Mouse (Mus musculus): Measurements from ENCODE around the gene Dffa. TPM values are rescaled to one million over a fixed set of nuclear protein-coding genes. Genes with fewer than 3 reads are reported as not detected.
A peak's percentile ranks its signal among the peaks of the same experiment; 100 is the strongest.

Gene Dffa
- polyA plus RNA-seq, 1 experiment from 2014 or later = 43.4 TPM

- no peak for DNase-seq (ENCODE audit: low spot score)
- H3K4me3 ChIP-seq = no peak overlapping the region
- 0 out of 2 replicates have a peak, but pooled peaks cover under 1% of the 10 kb centered on the region for H3K27me3 ChIP-seq (ENCODE audit: insufficient read depth, poor library complexity, severe bottlenecking)
- H3K9me3 ChIP-seq = no peaks in the 10 kb centered on the region
- H3K4me1 ChIP-seq = peaks cover 10% of the 10 kb centered on the region; the same call in 1 of the 2 replicates
- WGBS = 78% methylated on average over 8 of the region's 8 CpGs
- no peak overlapping the region for H3K27ac ChIP-seq
- no peaks in the 10 kb centered on the region for H3K36me3 ChIP-seq
Measured at GRCm38 (mm10) chr4:149138515-149138914, 34.6 kb downstream of the Dffa start.

- Histone ChIP-seq H3K27me3 (ENCODE audit: insufficient read depth, poor library complexity, severe bottlenecking) (0 out of 2 replicates have a peak, but pooled peaks cover 3% of the 10 kb centered on the region), H3K36me3 (no peaks in the 10 kb centered on the region), H3K4me1 (peaks cover 10% of the 10 kb centered on the region), H3K4me3 (no peak overlapping the region), H3K27ac (no peak overlapping the region), H3K9me3 (no peaks in the 10 kb centered on the region)
- 27% methylated on average over 4 of the region's 4 CpGs for WGBS
- DNase-seq (ENCODE audit: low spot score) = no peak
Measured at GRCm38 (mm10) chr4:149143594-149143993, 39.6 kb downstream of the Dffa start.

- Histone ChIP-seq H3K4me3 (no peak overlapping the region), H3K27ac (no peak overlapping the region), H3K4me1 (peaks cover 10% of the 10 kb centered on the region), H3K27me3 (ENCODE audit: insufficient read depth, poor library complexity, severe bottlenecking) (0 out of 2 replicates have a peak, but pooled peaks cover 3% of the 10 kb centered on the region), H3K36me3 (peaks cover 3% of the 10 kb centered on the region), H3K9me3 (no peaks in the 10 kb centered on the region)
- DNase-seq (ENCODE audit: low spot score) = peak; percentile 91
- WGBS = 1% methylated on average over 3 of the region's 3 CpGs
Measured at GRCm38 (mm10) chr4:149144459-149144858, 40.5 kb downstream of the Dffa start.

GRCm38 (mm10) chr4:149145151-149145550 is 41.2 kb downstream of the Dffa start:
- no peak for DNase-seq (ENCODE audit: low spot score)
- 73% methylated on average over 4 of the region's 4 CpGs for WGBS

DNA sequence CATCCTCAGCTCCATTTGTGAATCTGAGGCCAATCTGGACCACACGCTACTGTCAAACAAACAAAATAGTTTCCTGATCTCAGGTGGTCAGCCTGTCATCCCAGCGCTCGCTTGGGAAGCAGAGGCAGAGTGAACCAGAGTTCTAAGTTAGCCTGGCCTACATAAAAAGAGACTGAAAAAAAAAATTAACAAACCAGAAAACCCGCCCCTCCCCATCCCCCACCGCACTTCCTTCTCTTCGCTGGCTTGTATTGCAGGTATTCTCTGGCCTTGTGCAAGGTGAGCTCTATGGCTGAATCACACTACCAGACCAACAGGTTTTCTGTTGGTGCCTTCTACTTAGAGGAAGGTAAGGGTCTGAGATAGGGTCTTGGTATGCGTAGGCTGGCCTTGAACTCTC is 43.6 kb downstream of the Dffa start:
- Histone ChIP-seq H3K27me3 (ENCODE audit: insufficient read depth, poor library complexity, severe bottlenecking) (0 out of 2 replicates have a peak, but pooled peaks cover 3% of the 10 kb centered on the region), H3K36me3 (peaks cover 34% of the 10 kb centered on the region), H3K27ac (no peak overlapping the region), H3K9me3 (no peaks in the 10 kb centered on the region), H3K4me3 (no peak overlapping the region), H3K4me1 (peaks cover 10% of the 10 kb centered on the region)
- 77% methylated on average over 7 of the region's 7 CpGs for WGBS
- no peak for DNase-seq (ENCODE audit: low spot score)

More at GRCm38 (mm10) chr4:149145151-149145550, 41.2 kb downstream of the Dffa start:
- no peaks in the 10 kb centered on the region for H3K9me3 ChIP-seq
- 0 out of 2 replicates have a peak, but pooled peaks cover 3% of the 10 kb centered on the region for H3K27me3 ChIP-seq (ENCODE audit: insufficient read depth, poor library complexity, severe bottlenecking)
- peaks cover 10% of the 10 kb centered on the region for H3K36me3 ChIP-seq
- peaks cover 10% of the 10 kb centered on the region for H3K4me1 ChIP-seq
- H3K4me3 ChIP-seq = no peak overlapping the region
- no peak overlapping the region for H3K27ac ChIP-seq

GRCm38 (mm10) chr4:149148084-149148483 is 44.1 kb downstream of the Dffa start:
- H3K27me3 ChIP-seq (ENCODE audit: insufficient read depth, poor library complexity, severe bottlenecking) = 0 out of 2 replicates have a peak, but pooled peaks cover 3% of the 10 kb centered on the region
- peaks cover 10% of the 10 kb centered on the region for H3K4me1 ChIP-seq
- no peak overlapping the region for H3K27ac ChIP-seq
- DNase-seq (ENCODE audit: low spot score) = no peak
- H3K9me3 ChIP-seq = no peaks in the 10 kb centered on the region
- H3K36me3 ChIP-seq = peaks cover 39% of the 10 kb centered on the region
- WGBS = 66% methylated on average over 4 of the region's 4 CpGs
- no peak overlapping the region for H3K4me3 ChIP-seq

DNA sequence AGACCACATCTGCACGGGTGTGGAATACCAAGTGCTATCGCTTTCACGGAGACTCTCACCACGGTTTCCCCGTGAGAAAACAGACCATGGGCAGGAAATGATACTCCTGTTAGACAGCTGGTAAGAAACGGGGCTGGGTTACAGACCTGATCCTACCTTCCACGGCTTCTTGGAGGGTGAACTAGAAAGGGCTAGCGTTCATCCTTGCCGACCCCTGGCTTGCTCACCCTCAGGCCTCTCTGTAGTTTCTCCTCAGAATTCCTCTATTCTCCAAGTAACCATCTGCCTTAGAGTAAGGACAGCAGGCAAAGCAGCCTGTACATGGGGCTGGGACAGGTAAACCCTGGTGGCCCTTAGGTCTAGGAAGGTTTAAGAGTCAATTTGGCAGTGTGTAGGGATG is 45.2 kb downstream of the Dffa start:
- H3K4me1 ChIP-seq = peaks cover 10% of the 10 kb centered on the region
- H3K9me3 ChIP-seq = no peaks in the 10 kb centered on the region
- no peak for DNase-seq (ENCODE audit: low spot score)
- no peak overlapping the region for H3K4me3 ChIP-seq
- H3K27ac ChIP-seq = no peak overlapping the region
- no peaks in the 10 kb centered on the region for H3K27me3 ChIP-seq (ENCODE audit: insufficient read depth, poor library complexity, severe bottlenecking)
- peaks cover 50% of the 10 kb centered on the region for H3K36me3 ChIP-seq
- WGBS = 94% methylated on average over 9 of the region's 9 CpGs

DNA sequence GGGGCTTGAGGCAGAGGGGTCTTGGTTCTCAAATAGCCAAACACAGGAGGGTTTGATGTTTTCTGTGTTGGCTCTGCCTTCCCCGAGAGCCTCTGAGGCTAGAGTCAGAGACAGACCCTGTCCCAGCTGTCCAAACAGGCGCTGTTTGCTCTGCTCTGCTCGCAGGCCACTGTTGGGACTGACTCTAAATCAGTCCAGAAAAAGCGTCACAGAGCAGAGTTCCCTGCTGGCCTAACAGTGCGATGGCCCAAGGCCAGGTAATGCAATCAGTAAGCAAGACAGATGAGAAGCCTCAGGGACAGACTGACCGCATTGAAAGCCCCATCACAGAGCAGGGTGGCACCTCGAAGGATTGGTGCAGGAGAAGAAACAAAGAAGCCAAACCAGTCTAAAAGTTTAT is 45.7 kb downstream of the Dffa start:
- H3K9me3 ChIP-seq = no peaks in the 10 kb centered on the region
- H3K4me3 ChIP-seq = no peak overlapping the region
- no peak overlapping the region for H3K27ac ChIP-seq
- WGBS = 76% methylated on average over 7 of the region's 7 CpGs
- no peak for DNase-seq (ENCODE audit: low spot score)
- no peaks in the 10 kb centered on the region for H3K27me3 ChIP-seq (ENCODE audit: insufficient read depth, poor library complexity, severe bottlenecking)
- H3K4me1 ChIP-seq = peaks cover 10% of the 10 kb centered on the region
- peaks cover 55% of the 10 kb centered on the region for H3K36me3 ChIP-seq

DNA sequence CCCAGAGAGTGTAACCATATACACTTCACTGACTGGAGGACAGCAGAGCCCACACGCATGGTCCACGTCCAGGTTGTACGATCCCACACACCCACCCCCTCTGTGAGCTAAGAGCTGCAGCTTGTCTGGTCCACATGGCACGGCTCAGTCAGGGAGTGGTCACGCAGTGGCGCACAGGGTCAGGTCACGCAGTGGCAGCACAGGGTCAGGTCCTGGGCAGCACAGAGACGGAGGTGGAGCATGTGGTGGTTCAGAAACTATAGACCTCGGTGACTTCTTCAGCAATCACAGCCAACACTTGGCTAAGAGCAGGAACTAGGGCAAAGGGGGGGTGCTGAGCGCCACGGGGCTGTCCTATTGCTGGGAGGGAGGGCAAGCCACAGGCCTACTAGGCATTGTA is 46.3 kb downstream of the Dffa start:
- Histone ChIP-seq H3K9me3 (no peaks in the 10 kb centered on the region), H3K4me3 (no peak overlapping the region)

DNA sequence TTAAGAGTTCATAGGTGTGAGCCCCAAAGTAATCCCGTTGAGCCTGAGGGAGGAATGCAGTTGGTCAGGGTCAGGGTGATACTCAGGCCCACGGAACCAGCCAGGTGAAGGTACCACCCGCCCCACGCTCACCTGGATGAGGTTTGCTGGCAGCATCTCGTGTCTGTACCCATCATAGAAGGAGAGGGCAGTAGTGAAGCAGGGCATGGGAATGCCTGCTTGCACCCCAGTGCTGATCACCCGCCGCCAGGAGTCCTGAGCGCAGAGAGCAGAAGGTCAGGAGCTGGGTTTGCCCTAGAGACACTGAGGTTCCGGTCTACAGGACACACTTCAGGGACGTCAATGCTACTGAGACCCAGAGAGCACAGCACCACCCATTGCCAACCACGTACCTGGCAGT is 46.8 kb downstream of the Dffa start:
- WGBS = 91% methylated on average over 11 of the region's 11 CpGs
- Histone ChIP-seq H3K27me3 (ENCODE audit: insufficient read depth, poor library complexity, severe bottlenecking) (no peaks in the 10 kb centered on the region), H3K4me3 (no peak overlapping the region), H3K4me1 (peaks cover 10% of the 10 kb centered on the region), H3K9me3 (no peaks in the 10 kb centered on the region), H3K27ac (no peak overlapping the region), H3K36me3 (peaks cover 66% of the 10 kb centered on the region)
- no peak for DNase-seq (ENCODE audit: low spot score)

More for the DNA sequence above, 46.3 kb downstream of the Dffa start:
- Histone ChIP-seq H3K4me1 (peaks cover 10% of the 10 kb centered on the region), H3K36me3 (peaks cover 61% of the 10 kb centered on the region), H3K27ac (no peak overlapping the region), H3K27me3 (ENCODE audit: insufficient read depth, poor library complexity, severe bottlenecking) (no peaks in the 10 kb centered on the region)
- 92% methylated on average over 11 of the region's 11 CpGs for WGBS
- no peak for DNase-seq (ENCODE audit: low spot score)

GRCm38 (mm10) chr4:149154859-149155258 is 50.9 kb downstream of the Dffa start:
- no peaks in the 10 kb centered on the region for H3K9me3 ChIP-seq
- H3K4me3 ChIP-seq = no peak overlapping the region
- peaks cover 3% of the 10 kb centered on the region; the same call in 1 of the 2 replicates for H3K4me1 ChIP-seq
- H3K27me3 ChIP-seq (ENCODE audit: insufficient read depth, poor library complexity, severe bottlenecking) = no peaks in the 10 kb centered on the region
- DNase-seq (ENCODE audit: low spot score) = no peak
- WGBS = 96% methylated on average over 7 of the region's 7 CpGs
- H3K36me3 ChIP-seq = peaks cover 100% of the 10 kb centered on the region
- H3K27ac ChIP-seq = no peak overlapping the region

DNA sequence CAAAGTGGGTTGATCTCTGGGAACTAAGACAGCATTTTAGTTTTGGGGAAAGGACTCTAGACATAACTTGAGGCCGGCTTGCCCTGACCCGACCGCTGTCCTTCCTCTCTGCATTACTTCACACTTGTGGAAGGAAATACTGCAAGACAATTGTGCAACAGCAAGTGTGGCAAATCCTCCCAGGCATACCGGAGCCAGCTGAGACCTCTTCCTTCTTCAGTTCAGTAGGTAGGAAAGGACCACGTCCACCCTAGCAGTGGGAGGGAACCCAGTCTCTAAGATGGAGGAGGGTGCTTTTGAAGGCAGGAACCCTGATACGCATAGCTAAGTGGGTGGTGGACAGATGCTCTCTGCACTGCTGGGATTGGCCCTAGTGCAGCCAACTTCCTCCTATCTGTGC is 51.8 kb downstream of the Dffa start:
- H3K9me3 ChIP-seq = no peaks in the 10 kb centered on the region
- WGBS = 94% methylated on average over 6 of the region's 6 CpGs
- H3K4me1 ChIP-seq = peaks cover 3% of the 10 kb centered on the region; the same call in 1 of the 2 replicates
- no peak overlapping the region for H3K4me3 ChIP-seq
- H3K36me3 ChIP-seq = peaks cover 100% of the 10 kb centered on the region
- no peak overlapping the region for H3K27ac ChIP-seq
- DNase-seq (ENCODE audit: low spot score) = no peak
- no peaks in the 10 kb centered on the region for H3K27me3 ChIP-seq (ENCODE audit: insufficient read depth, poor library complexity, severe bottlenecking)

DNA sequence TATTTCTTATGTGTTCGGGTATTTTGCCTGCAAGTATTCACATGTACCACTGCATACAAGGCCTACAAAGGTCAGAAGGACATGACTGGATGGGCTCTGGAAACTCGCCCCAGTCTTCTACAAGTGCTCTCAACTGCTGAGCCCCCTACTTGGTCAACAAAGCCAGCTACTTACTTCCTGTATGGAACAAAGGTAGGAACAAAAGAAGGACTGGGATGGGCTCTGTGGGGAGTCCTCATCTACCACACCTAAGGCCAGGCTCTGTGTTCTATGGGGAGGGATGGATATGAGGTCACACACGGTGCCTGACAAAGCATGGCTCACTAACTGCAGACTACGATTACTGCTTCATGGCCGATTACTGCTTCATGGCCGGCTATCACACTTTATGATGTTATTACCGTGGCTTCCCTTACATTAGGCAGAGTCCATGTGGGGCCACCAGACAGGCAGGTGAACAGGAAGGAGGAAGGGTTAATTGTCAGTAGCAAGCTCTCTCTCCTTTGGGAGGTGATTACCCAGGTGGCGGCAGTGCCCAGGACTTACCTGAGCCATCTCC is 53.5 kb downstream of the Dffa start:
- H3K27me3 ChIP-seq (ENCODE audit: insufficient read depth, poor library complexity, severe bottlenecking) = no peaks in the 10 kb centered on the region
- DNase-seq (ENCODE audit: low spot score) = no peak

GRCm38 (mm10) chr4:149159203-149159602 is 55.3 kb downstream of the Dffa start:
- DNase-seq (ENCODE audit: low spot score) = no peak
- WGBS = 79% methylated on average over 2 of the region's 2 CpGs
- Histone ChIP-seq H3K4me3 (no peak overlapping the region), H3K27me3 (ENCODE audit: insufficient read depth, poor library complexity, severe bottlenecking) (no peaks in the 10 kb centered on the region), H3K36me3 (peaks cover 99% of the 10 kb centered on the region), H3K9me3 (no peaks in the 10 kb centered on the region), H3K4me1 (peaks cover 3% of the 10 kb centered on the region; the same call in 1 of the 2 replicates), H3K27ac (no peak overlapping the region)

More for the DNA sequence above, 53.5 kb downstream of the Dffa start:
- Histone ChIP-seq H3K36me3 (peaks cover 99% of the 10 kb centered on the region), H3K4me1 (peaks cover 3% of the 10 kb centered on the region; the same call in 1 of the 2 replicates), H3K4me3 (no peak overlapping the region), H3K27ac (no peak overlapping the region), H3K9me3 (no peaks in the 10 kb centered on the region)
- 87% methylated on average over 8 of the region's 8 CpGs for WGBS
